Mouse (Mus musculus): ENCODE measurements at regions not wholly inside any gene's neighbourhood (a gene's known extent, or its start where the extent isn't known, plus 50 kb on each side); places are given as distances from the start of the nearest gene placed in this dataset.

DNA sequence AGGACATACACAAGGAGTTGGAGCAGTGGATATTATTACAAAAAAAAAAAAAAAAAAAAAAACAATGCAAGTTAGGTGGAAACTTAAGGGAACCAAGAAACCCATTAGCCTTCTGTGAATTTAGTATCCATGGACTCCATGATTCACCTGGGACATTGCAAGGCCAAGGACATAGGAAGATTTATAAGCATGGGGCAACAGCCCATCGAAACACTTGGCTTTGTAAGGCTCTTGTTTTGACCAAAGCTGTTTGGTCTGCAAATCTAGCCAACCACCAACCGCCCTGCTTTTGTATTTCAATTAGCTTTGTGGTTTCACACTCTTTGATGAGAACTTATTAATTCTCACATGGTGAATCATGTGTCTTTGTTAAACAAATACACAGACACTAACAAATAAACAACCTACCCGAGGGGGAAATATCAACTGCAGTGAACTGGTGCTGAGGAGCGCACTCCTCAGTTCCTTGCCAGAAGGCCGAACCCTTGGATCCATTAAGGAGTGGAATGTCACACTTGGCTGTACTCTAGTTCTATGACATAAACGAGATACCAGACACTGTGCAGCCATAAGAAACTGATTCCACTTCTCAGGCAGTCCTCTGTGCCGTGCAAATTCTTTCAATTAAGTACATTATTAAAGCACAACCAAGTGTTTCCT lies 529.7 kb downstream of the Tmem38b start:
- no peak for DNase-seq (ENCODE audit: extremely low read depth, low read depth, low spot score)

DNA sequence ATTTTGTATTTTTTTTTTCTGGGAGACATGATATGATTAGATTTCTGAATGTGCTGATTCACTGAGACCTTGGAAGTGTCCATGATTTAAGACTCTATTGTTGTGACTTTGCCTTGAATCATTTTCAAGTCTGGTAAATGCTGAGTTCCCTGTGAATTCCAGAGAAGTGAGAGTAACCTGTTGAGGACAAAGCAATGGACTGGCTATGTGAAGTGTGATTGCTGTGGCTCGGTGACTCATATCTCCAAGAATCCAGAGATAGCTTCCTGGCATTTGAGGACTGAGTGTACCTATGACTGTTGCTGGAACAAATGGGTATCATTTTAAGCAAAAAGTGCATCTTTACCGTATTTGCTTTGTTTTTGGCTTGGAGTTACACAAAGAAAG lies 530.2 kb downstream of the Tmem38b start:
- WGBS: 76% methylated on average over 2 of the region's 2 CpGs
- Histone ChIP-seq H3K79me2 (ENCODE audit: control insufficient read depth, insufficient read depth, low read length) (no peaks in the 10 kb centered on the region), H3K4me3 (ENCODE audit: insufficient read depth, low read depth, low read length) (no peak overlapping the region), H3K9ac (ENCODE audit: low read depth, low read length) (no peak overlapping the region), H3K4me1 (ENCODE audit: control insufficient read depth, insufficient read depth, low read length) (no peaks in the 10 kb centered on the region), H3K36me3 (ENCODE audit: control insufficient read depth, insufficient read depth, low read length) (no peaks in the 10 kb centered on the region), H3K27me3 (ENCODE audit: control insufficient read depth, insufficient read depth, low read length) (no peaks in the 10 kb centered on the region), H3K27ac (replicated peaks; ENCODE audit: insufficient read depth, low read depth, low read length) (no peak overlapping the region)
- no peak for DNase-seq (ENCODE audit: extremely low read depth, low read depth, low spot score)
- TF ChIP-seq POLR2A (IDR thresholded peaks at IDR 0.05; ENCODE audit: extremely low read depth, insufficient read depth, low read length): no peak
- TF ChIP-seq CTCF (IDR thresholded peaks at IDR 0.05; ENCODE audit: low read depth, low read length): no peak

More for the DNA sequence above, 529.7 kb downstream of the Tmem38b start:
- H3K4me1 ChIP-seq (ENCODE audit: control insufficient read depth, insufficient read depth, low read length): no peaks in the 10 kb centered on the region
- TF ChIP-seq CTCF (IDR thresholded peaks at IDR 0.05; ENCODE audit: low read depth, low read length): no peak
- no peak for TF ChIP-seq POLR2A (IDR thresholded peaks at IDR 0.05; ENCODE audit: extremely low read depth, insufficient read depth, low read length)
- no peak overlapping the region for H3K27ac ChIP-seq (replicated peaks; ENCODE audit: insufficient read depth, low read depth, low read length)
- WGBS: 69% methylated on average over 7 of the region's 7 CpGs
- no peaks in the 10 kb centered on the region for H3K27me3 ChIP-seq (ENCODE audit: control insufficient read depth, insufficient read depth, low read length)
- no peaks in the 10 kb centered on the region for H3K36me3 ChIP-seq (ENCODE audit: control insufficient read depth, insufficient read depth, low read length)
- H3K79me2 ChIP-seq (ENCODE audit: control insufficient read depth, insufficient read depth, low read length): no peaks in the 10 kb centered on the region
- H3K9ac ChIP-seq (ENCODE audit: low read depth, low read length): no peak overlapping the region
- no peak overlapping the region for H3K4me3 ChIP-seq (ENCODE audit: insufficient read depth, low read depth, low read length)

DNA sequence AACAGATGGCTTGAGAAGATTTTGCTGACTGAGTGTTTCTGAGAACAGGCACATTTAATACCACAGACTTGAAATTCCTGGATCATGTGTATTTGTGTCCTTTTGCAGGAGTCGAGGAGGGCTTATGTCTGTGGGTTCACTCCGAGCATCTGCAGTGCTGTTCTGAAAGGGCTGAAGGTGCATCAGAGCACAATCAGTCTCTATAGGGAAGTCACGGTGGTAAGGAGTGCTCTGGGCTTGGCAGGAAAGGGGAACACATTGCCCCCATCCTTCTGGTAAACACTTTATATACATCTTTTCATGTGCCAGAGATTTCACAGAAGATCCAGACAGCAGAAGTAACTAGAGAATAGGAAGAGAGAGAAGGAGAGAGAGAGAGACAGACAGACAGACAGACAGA lies 545.1 kb downstream of the Tmem38b start:
- Histone ChIP-seq H3K79me2 (ENCODE audit: control insufficient read depth, insufficient read depth, low read length) (no peaks in the 10 kb centered on the region), H3K36me3 (ENCODE audit: control insufficient read depth, insufficient read depth, low read length) (no peaks in the 10 kb centered on the region), H3K27me3 (ENCODE audit: control insufficient read depth, insufficient read depth, low read length) (no peaks in the 10 kb centered on the region), H3K4me1 (ENCODE audit: control insufficient read depth, insufficient read depth, low read length) (no peaks in the 10 kb centered on the region), H3K9ac (ENCODE audit: low read depth, low read length) (no peak overlapping the region), H3K27ac (replicated peaks; ENCODE audit: insufficient read depth, low read depth, low read length) (no peak overlapping the region), H3K4me3 (ENCODE audit: insufficient read depth, low read depth, low read length) (no peak overlapping the region)
- DNase-seq (ENCODE audit: extremely low read depth, low read depth, low spot score): no peak
- 76% methylated on average over 3 of the region's 3 CpGs for WGBS
- no peak for TF ChIP-seq POLR2A (IDR thresholded peaks at IDR 0.05; ENCODE audit: extremely low read depth, insufficient read depth, low read length)
- TF ChIP-seq CTCF (IDR thresholded peaks at IDR 0.05; ENCODE audit: low read depth, low read length): no peak

DNA sequence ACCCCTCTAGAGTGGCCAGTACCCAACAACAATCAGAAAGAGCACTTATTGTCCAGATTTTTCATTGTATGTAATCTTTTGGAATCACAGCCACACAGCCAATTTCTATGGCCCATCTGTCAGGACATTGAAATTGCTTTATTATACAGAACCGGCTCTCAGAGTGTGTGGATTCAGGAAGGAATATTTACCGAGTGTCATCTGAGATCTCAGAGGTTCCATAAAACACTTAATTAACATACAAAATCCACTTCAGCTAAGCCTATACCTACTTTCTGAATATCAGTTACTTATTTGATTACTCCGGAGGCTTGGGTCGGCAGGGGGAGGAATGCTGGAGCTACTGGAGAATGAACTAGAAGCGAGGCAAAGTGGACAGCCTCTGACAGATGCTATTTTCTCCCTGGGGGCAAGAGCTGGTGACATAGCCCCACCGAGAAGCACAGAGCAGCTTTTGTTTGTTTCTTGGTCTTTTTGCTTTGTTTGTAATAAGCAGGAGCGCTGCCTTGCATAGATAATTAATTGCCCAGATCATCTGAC lies 545.6 kb downstream of the Tmem38b start:
- H3K36me3 ChIP-seq (ENCODE audit: control insufficient read depth, insufficient read depth, low read length): no peaks in the 10 kb centered on the region
- H3K27me3 ChIP-seq (ENCODE audit: control insufficient read depth, insufficient read depth, low read length): no peaks in the 10 kb centered on the region
- H3K4me3 ChIP-seq (ENCODE audit: insufficient read depth, low read depth, low read length): no peak overlapping the region
- TF ChIP-seq CTCF (IDR thresholded peaks at IDR 0.05; ENCODE audit: low read depth, low read length): no peak
- no peak for TF ChIP-seq POLR2A (IDR thresholded peaks at IDR 0.05; ENCODE audit: extremely low read depth, insufficient read depth, low read length)
- no peak for DNase-seq (ENCODE audit: extremely low read depth, low read depth, low spot score)
- no peaks in the 10 kb centered on the region for H3K4me1 ChIP-seq (ENCODE audit: control insufficient read depth, insufficient read depth, low read length)
- no peak overlapping the region for H3K27ac ChIP-seq (replicated peaks; ENCODE audit: insufficient read depth, low read depth, low read length)
- H3K79me2 ChIP-seq (ENCODE audit: control insufficient read depth, insufficient read depth, low read length): no peaks in the 10 kb centered on the region
- no peak overlapping the region for H3K9ac ChIP-seq (ENCODE audit: low read depth, low read length)
- 69% methylated on average over 7 of the region's 7 CpGs for WGBS

DNA sequence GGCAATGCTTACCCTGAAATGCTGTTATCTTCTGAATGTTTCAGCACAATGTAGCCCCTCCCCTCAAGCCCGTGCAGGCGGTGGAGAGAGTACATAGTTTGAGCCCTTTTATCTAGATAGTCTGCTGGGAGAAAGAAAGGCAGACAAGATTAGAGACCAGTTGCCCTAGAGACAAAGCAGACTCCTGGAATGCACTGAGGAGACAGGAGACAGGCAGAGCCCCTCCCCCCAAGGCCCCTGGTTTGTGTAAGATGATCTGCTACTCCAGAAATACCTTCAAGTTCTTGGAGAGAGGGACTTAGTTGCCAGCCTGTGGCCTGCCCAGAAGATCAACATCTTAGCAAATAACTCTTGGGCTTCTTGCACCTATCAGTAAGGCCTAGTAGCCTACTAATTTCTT lies 547.8 kb downstream of the Tmem38b start:
- H3K4me1 ChIP-seq (ENCODE audit: control insufficient read depth, insufficient read depth, low read length): no peaks in the 10 kb centered on the region

DNA sequence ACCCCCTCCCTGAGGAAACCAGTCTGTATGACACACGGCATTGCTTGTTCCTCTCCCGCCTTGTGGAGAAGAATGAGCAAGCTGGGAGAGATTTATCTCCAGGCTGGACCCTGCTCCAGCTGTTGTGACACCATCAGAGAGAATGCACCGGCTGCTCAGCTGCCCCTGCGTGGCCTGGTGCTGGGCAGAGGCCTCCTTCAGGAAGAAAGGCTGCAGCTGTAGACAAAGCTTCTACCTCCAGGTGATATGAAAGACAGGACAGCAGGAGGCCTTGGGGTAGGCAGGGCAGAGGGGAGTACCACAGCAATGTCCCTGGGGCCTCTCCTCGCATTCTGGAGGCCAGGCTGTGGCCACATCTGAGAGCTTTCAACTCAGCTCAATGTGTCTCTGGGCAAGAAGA lies 548.6 kb downstream of the Tmem38b start:
- no peaks in the 10 kb centered on the region for H3K27me3 ChIP-seq (ENCODE audit: control insufficient read depth, insufficient read depth, low read length)
- H3K9ac ChIP-seq (ENCODE audit: low read depth, low read length): no peak overlapping the region
- no peak for DNase-seq (ENCODE audit: extremely low read depth, low read depth, low spot score)
- TF ChIP-seq CTCF (IDR thresholded peaks at IDR 0.05; ENCODE audit: low read depth, low read length) (no peak), POLR2A (IDR thresholded peaks at IDR 0.05; ENCODE audit: extremely low read depth, insufficient read depth, low read length) (no peak)
- WGBS: 53% methylated on average over 5 of the region's 5 CpGs
- no peak overlapping the region for H3K27ac ChIP-seq (replicated peaks; ENCODE audit: insufficient read depth, low read depth, low read length)
- no peak overlapping the region for H3K4me3 ChIP-seq (ENCODE audit: insufficient read depth, low read depth, low read length)
- H3K4me1 ChIP-seq (ENCODE audit: control insufficient read depth, insufficient read depth, low read length): no peaks in the 10 kb centered on the region
- H3K79me2 ChIP-seq (ENCODE audit: control insufficient read depth, insufficient read depth, low read length): no peaks in the 10 kb centered on the region
- no peaks in the 10 kb centered on the region for H3K36me3 ChIP-seq (ENCODE audit: control insufficient read depth, insufficient read depth, low read length)

More for the DNA sequence above, 547.8 kb downstream of the Tmem38b start:
- no peak overlapping the region for H3K4me3 ChIP-seq (ENCODE audit: insufficient read depth, low read depth, low read length)
- no peak for DNase-seq (ENCODE audit: extremely low read depth, low read depth, low spot score)
- no peak overlapping the region for H3K9ac ChIP-seq (ENCODE audit: low read depth, low read length)
- no peaks in the 10 kb centered on the region for H3K27me3 ChIP-seq (ENCODE audit: control insufficient read depth, insufficient read depth, low read length)
- H3K79me2 ChIP-seq (ENCODE audit: control insufficient read depth, insufficient read depth, low read length): no peaks in the 10 kb centered on the region
- no peaks in the 10 kb centered on the region for H3K36me3 ChIP-seq (ENCODE audit: control insufficient read depth, insufficient read depth, low read length)
- 38% methylated on average over 2 of the region's 2 CpGs for WGBS
- H3K27ac ChIP-seq (replicated peaks; ENCODE audit: insufficient read depth, low read depth, low read length): no peak overlapping the region
- TF ChIP-seq CTCF (IDR thresholded peaks at IDR 0.05; ENCODE audit: low read depth, low read length) (no peak), POLR2A (IDR thresholded peaks at IDR 0.05; ENCODE audit: extremely low read depth, insufficient read depth, low read length) (no peak)

All from liver, adult 2 months (tissue).